Mouse (Mus musculus): ENCODE results near the gene Gm12790. TPM values are rescaled to one million over a fixed set of nuclear protein-coding genes. Genes with fewer than 3 reads are reported as not detected.
A peak's percentile ranks its signal among the peaks of the same experiment; 100 is the strongest.
"Not testable (repeated sequence)": the region's sequence is repeated elsewhere in the genome, so short reads cannot be mapped to it uniquely, and the experiment has no call there.

Gm12790 gene
- total RNA-seq (2021) (not detected), polyA plus RNA-seq (2012; rRNA removed) (not detected in 2 replicates)
- long read RNA-seq: 0 reads

- H3K9ac ChIP-seq (ENCODE audit: low read depth, low read length); H3K27ac ChIP-seq; H3K27me3 ChIP-seq (ENCODE audit: control insufficient read depth, insufficient read depth, low read length); DNase-seq; H3K79me2 ChIP-seq (replicated peaks; ENCODE audit: control insufficient read depth, insufficient read depth, low read length); H3K4me3 ChIP-seq; H3K36me3 ChIP-seq (ENCODE audit: control insufficient read depth, insufficient read depth, low read length); H3K4me1 ChIP-seq (ENCODE audit: control insufficient read depth, insufficient read depth, low read length); intact Hi-C loops (cut with DNase I): not testable (repeated sequence)
- WGBS: 67% methylated on average over 1 of the region's 5 CpGs
These were observed at the start of gene Gm12790 for GRCm38 (mm10) chr4:101980949-101981348. Gm12790 (minus strand) TSS chr4:101981049.

DNA sequence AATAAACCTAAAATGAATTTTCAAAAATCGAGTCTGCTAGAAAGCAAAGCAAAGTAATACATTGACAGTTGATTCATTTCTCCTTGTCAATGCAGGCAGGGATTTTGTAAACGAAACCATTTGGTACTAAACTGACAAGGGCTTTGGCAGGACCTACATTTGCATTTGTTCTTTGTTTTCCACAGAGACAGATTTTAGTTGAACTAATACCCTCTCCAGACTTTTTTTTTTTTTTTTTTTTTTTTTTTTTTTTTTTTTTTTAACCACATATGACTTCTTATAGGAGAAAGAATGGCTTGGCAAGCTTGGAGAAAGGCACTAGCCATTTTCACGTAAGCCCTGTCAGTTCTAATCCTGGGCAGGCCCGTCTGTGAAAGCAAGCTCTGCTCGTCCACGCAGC lies 45.8 kb upstream of the Gm12790 start:
- Histone ChIP-seq H3K27ac (no peak overlapping the region), H3K4me3 (no peak overlapping the region), H3K36me3 (ENCODE audit: control insufficient read depth, insufficient read depth, low read length) (no peaks in the 10 kb centered on the region), H3K4me1 (ENCODE audit: control insufficient read depth, insufficient read depth, low read length) (no peaks in the 10 kb centered on the region), H3K9ac (ENCODE audit: low read depth, low read length) (no peak overlapping the region), H3K79me2 (replicated peaks; ENCODE audit: control insufficient read depth, insufficient read depth, low read length) (no peaks in the 10 kb centered on the region), H3K27me3 (ENCODE audit: control insufficient read depth, insufficient read depth, low read length) (no peaks in the 10 kb centered on the region)
- intact Hi-C loops (cut with DNase I): no loop called here
- no peak for DNase-seq
- WGBS: 80% methylated on average over 6 of the region's 6 CpGs
- TF ChIP-seq POLR2A (IDR thresholded peaks at IDR 0.05; ENCODE audit: insufficient read depth, low read depth, low read length) (no peak), EP300 (IDR thresholded peaks at IDR 0.05; ENCODE audit: insufficient read depth, low read depth, low read length) (no peak), CTCF (IDR thresholded peaks at IDR 0.05) (no peak)

GRCm38 (mm10) chr4:101998267-101998922 lies 17.5 kb upstream of the Gm12790 start:
- no peaks in the 10 kb centered on the region for H3K36me3 ChIP-seq (ENCODE audit: control insufficient read depth, insufficient read depth, low read length)
- TF ChIP-seq EP300 (IDR thresholded peaks at IDR 0.05; ENCODE audit: insufficient read depth, low read depth, low read length) (peak; percentile 69; the same call in 1 of the 2 replicates), POLR2A (IDR thresholded peaks at IDR 0.05; ENCODE audit: insufficient read depth, low read depth, low read length) (no peak), CTCF (IDR thresholded peaks at IDR 0.05) (peak; percentile 81)
- H3K4me3 ChIP-seq: no peak overlapping the region
- peaks cover 1% of the 10 kb centered on the region; the same call in 1 of the 2 replicates for H3K27me3 ChIP-seq (ENCODE audit: control insufficient read depth, insufficient read depth, low read length)
- H3K4me1 ChIP-seq (ENCODE audit: control insufficient read depth, insufficient read depth, low read length): no peaks in the 10 kb centered on the region
- peak; percentile 49 to 72 for DNase-seq
- H3K79me2 ChIP-seq (replicated peaks; ENCODE audit: control insufficient read depth, insufficient read depth, low read length): no peaks in the 10 kb centered on the region
- H3K27ac ChIP-seq: no peak overlapping the region
- WGBS: 34% methylated on average over 15 of the region's 15 CpGs
- H3K9ac ChIP-seq (ENCODE audit: low read depth, low read length): no peak overlapping the region
- intact Hi-C loops (cut with DNase I): loop anchor here (1.0 to 5.0 kb wide), 4 partner anchors 342 to 651 kb away; no protein-coding TSS in a partner anchor

GRCm38 (mm10) chr4:101997426-101997825 lies 16.6 kb upstream of the Gm12790 start:
- Histone ChIP-seq H3K36me3 (ENCODE audit: control insufficient read depth, insufficient read depth, low read length) (no peaks in the 10 kb centered on the region), H3K4me3 (no peak overlapping the region), H3K79me2 (replicated peaks; ENCODE audit: control insufficient read depth, insufficient read depth, low read length) (no peaks in the 10 kb centered on the region), H3K27me3 (ENCODE audit: control insufficient read depth, insufficient read depth, low read length) (peaks cover 1% of the 10 kb centered on the region; the same call in 1 of the 2 replicates), H3K4me1 (ENCODE audit: control insufficient read depth, insufficient read depth, low read length) (no peaks in the 10 kb centered on the region), H3K9ac (ENCODE audit: low read depth, low read length) (no peak overlapping the region), H3K27ac (no peak overlapping the region)
- intact Hi-C loops (cut with DNase I): loop anchor here (5.0 kb wide), 2 partner anchors 605 to 650 kb away; no protein-coding TSS in a partner anchor
- 84% methylated on average over 5 of the region's 5 CpGs for WGBS
- no peak for DNase-seq
- TF ChIP-seq POLR2A (IDR thresholded peaks at IDR 0.05; ENCODE audit: insufficient read depth, low read depth, low read length) (no peak), CTCF (IDR thresholded peaks at IDR 0.05) (no peak), EP300 (IDR thresholded peaks at IDR 0.05; ENCODE audit: insufficient read depth, low read depth, low read length) (no peak)

DNA sequence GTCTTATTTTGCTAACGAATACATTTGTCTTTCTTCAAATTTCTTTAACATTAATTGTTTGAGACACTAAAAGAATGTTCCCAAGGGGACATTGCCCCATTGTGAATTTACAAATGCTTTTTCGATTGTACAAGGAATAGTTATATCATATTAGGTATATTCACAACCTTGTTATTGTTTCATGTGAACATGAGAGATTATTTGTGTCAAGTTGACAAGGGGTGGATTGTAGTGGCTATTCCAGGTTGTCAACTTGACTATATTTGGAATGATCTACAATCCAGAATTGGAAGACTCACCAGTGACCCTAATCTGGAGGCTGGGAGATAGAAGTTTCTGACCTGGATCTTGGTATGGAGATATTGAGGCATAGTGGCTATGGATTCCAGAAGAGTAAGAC lies 5.5 kb upstream of the Gm12790 start, which contains the start of gene Gm12789:
Gene Gm12789, plus strand, starts transcription at position 301 of the 400 bp plus-strand sequence.
- H3K27me3 ChIP-seq (ENCODE audit: control insufficient read depth, insufficient read depth, low read length); H3K9ac ChIP-seq (ENCODE audit: low read depth, low read length); H3K4me3 ChIP-seq; H3K4me1 ChIP-seq (ENCODE audit: control insufficient read depth, insufficient read depth, low read length); DNase-seq; H3K36me3 ChIP-seq (ENCODE audit: control insufficient read depth, insufficient read depth, low read length); intact Hi-C loops (cut with DNase I); H3K27ac ChIP-seq; H3K79me2 ChIP-seq (replicated peaks; ENCODE audit: control insufficient read depth, insufficient read depth, low read length): not testable (repeated sequence)
- 68% methylated on average over 2 of the region's 2 CpGs for WGBS

- Histone ChIP-seq H3K4me3 (no peak overlapping the region), H3K9ac (ENCODE audit: low read depth, low read length) (no peak overlapping the region), H3K4me1 (ENCODE audit: control insufficient read depth, insufficient read depth, low read length) (no peaks in the 10 kb centered on the region), H3K27ac (no peak overlapping the region), H3K79me2 (replicated peaks; ENCODE audit: control insufficient read depth, insufficient read depth, low read length) (no peaks in the 10 kb centered on the region), H3K27me3 (ENCODE audit: control insufficient read depth, insufficient read depth, low read length) (no peaks in the 10 kb centered on the region), H3K36me3 (ENCODE audit: control insufficient read depth, insufficient read depth, low read length) (no peaks in the 10 kb centered on the region)
- WGBS: 83% methylated on average over 5 of the region's 5 CpGs
- DNase-seq: no peak
- TF ChIP-seq POLR2A (IDR thresholded peaks at IDR 0.05; ENCODE audit: insufficient read depth, low read depth, low read length) (no peak), EP300 (IDR thresholded peaks at IDR 0.05; ENCODE audit: insufficient read depth, low read depth, low read length) (no peak), CTCF (IDR thresholded peaks at IDR 0.05) (no peak)
- intact Hi-C loops (cut with DNase I): no loop called here
These were observed 4.8 kb upstream of the Gm12790 start for GRCm38 (mm10) chr4:101985678-101986077.

DNA sequence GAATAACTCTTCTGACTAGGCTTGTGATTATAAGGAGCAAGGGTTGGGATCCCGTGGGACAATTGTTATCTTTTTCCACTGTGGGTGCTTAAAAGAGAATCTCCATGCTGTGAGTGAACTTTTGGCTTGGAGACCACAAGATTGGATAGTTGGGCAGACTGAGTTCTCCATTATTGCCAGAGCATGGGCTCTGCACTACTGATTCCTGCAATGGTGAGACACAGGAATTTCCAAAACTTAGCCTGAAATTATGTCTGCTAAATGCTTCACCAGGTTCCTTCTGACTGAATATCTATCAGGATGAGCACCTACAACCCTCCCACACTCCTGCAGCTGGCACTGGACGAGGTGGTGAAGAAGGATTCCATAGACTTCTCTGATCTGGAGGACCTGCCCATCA lies 40.7 kb downstream of the Gm12790 start, which contains the start of gene Gm12794:
Gene Gm12794, plus strand, starts transcription at position 301 of the 400 bp plus-strand sequence.
- H3K27ac ChIP-seq; intact Hi-C loops (cut with DNase I); H3K36me3 ChIP-seq (ENCODE audit: control insufficient read depth, insufficient read depth, low read length); H3K4me1 ChIP-seq (ENCODE audit: control insufficient read depth, insufficient read depth, low read length); H3K79me2 ChIP-seq (replicated peaks; ENCODE audit: control insufficient read depth, insufficient read depth, low read length); H3K9ac ChIP-seq (ENCODE audit: low read depth, low read length); DNase-seq; H3K4me3 ChIP-seq; H3K27me3 ChIP-seq (ENCODE audit: control insufficient read depth, insufficient read depth, low read length): not testable (repeated sequence)
- WGBS: 46% methylated on average over 2 of the region's 2 CpGs

Measured in heart, adult 2 months (tissue).